Mouse (Mus musculus) lung, adult 18-20 months (tissue): Measurements from ENCODE around the gene BC035044.
A peak's percentile ranks its signal among the peaks of the same experiment; 100 is the strongest.
"Not testable (repeated sequence)": the region's sequence is repeated elsewhere in the genome, so short reads cannot be mapped to it uniquely, and the experiment has no call there.

Experiments
- DNase-seq, 2 experiments: peaks; one replicate each; pipeline ENCODE4 v3.0.0; 2022; ENCODE audit warnings: mixed read lengths in 2 of 2

The BC035044 gene

GRCm38 (mm10) chr6:128849902-128850301, 41.0 kb downstream of the BC035044 start:
- DNase-seq: peak; percentile 44 to 47

GRCm38 (mm10) chr6:128847401-128847800, 43.5 kb downstream of the BC035044 start:
- no peak for DNase-seq

- no peak for DNase-seq
These were observed 44.9 kb downstream of the BC035044 start for GRCm38 (mm10) chr6:128845998-128846542.

GRCm38 (mm10) chr6:128845319-128845979, 45.5 kb downstream of the BC035044 start:
- peak; percentile 88 to 91 for DNase-seq

- no peak for DNase-seq
These were observed 46.3 kb downstream of the BC035044 start for GRCm38 (mm10) chr6:128844586-128845080.

GRCm38 (mm10) chr6:128844131-128844530, 46.8 kb downstream of the BC035044 start:
- DNase-seq: no peak

- peak; percentile 94 to 95 for DNase-seq
These were observed 47.4 kb downstream of the BC035044 start for GRCm38 (mm10) chr6:128843479-128843992.

GRCm38 (mm10) chr6:128842945-128843478, 47.9 kb downstream of the BC035044 start:
- peak; percentile 93 to 94 for DNase-seq

GRCm38 (mm10) chr6:128842356-128842944, 48.5 kb downstream of the BC035044 start:
- no peak for DNase-seq

GRCm38 (mm10) chr6:128841327-128842089, 49.4 kb downstream of the BC035044 start:
- peak; percentile 33 to 70 for DNase-seq

GRCm38 (mm10) chr6:128840669-128841068, 50.3 kb downstream of the BC035044 start:
- DNase-seq: not testable (repeated sequence)

- DNase-seq: peak; percentile 41 to 60
These were observed 51.0 kb downstream of the BC035044 start for GRCm38 (mm10) chr6:128839921-128840320.

GRCm38 (mm10) chr6:128839266-128839771, 51.6 kb downstream of the BC035044 start:
- peak; percentile 91 to 93 for DNase-seq

GRCm38 (mm10) chr6:128838342-128839265, 52.3 kb downstream of the BC035044 start:
- DNase-seq: peak; percentile 93

GRCm38 (mm10) chr6:128837454-128838341, 53.2 kb downstream of the BC035044 start:
- no peak for DNase-seq

GRCm38 (mm10) chr6:128836955-128837334, 54.0 kb downstream of the BC035044 start:
- no peak for DNase-seq

- no peak for DNase-seq
These were observed 54.6 kb downstream of the BC035044 start for GRCm38 (mm10) chr6:128836191-128836954.

- peak; percentile 43 to 59 for DNase-seq
These were observed 55.4 kb downstream of the BC035044 start for GRCm38 (mm10) chr6:128835571-128835970.

- DNase-seq: no peak
These were observed 57.9 kb downstream of the BC035044 start for GRCm38 (mm10) chr6:128833046-128833445.
